Mouse (Mus musculus): ENCODE measurements around the gene Pdhb. TPM values are rescaled to one million over a fixed set of nuclear protein-coding genes. Genes with fewer than 3 reads are reported as not detected.
"Not testable (repeated sequence)": the region's sequence is repeated elsewhere in the genome, so short reads cannot be mapped to it uniquely, and the experiment has no call there.

Pdhb gene
- polyA plus RNA-seq, 1 experiment from 2014 or later, result 259 TPM

DNA sequence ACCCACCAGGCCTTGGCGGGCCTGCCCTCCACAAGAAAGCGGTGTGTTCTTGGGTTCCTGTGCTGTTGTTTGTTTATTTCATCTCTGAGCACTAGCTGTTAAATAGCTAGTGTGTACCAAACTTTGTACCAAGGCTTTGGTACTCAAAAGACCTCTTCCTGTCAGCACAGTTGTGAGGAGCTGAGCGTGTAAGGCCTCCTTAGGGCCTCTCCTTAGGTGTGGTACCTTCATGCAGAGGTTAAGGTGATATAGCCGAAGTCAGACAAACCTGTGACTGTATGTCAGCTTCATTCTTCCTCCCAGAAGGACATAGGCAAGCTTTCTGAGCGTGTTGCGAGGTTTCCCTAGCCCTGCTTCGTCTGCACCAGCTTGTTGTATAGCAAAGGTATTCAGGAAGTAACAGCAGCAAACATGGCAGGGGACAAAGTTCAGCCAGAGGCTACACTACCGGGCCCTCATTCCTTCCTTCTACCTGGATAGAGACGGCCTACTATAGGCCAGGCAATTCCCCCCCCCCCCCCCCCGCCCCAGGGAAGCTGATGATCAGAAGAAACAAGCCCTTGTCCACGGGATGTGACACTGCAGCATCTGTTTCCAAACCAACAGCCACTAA is 26.1 kb downstream of the Pdhb start:
- Histone ChIP-seq H3K27ac (replicated peaks) (no peak overlapping the region), H3K36me3 (peaks cover 75% of the 10 kb centered on the region), H3K9me3 (no peaks in the 10 kb centered on the region), H3K4me2 (no peak overlapping the region), H3K9ac (no peak overlapping the region), H3K4me3 (no peak overlapping the region), H3K27me3 (no peaks in the 10 kb centered on the region), H3K4me1 (replicated peaks) (no peaks in the 10 kb centered on the region)
- WGBS, result 90% methylated on average over 10 of the region's 11 CpGs
- ATAC-seq (ENCODE audit: low read depth), result no peak

DNA sequence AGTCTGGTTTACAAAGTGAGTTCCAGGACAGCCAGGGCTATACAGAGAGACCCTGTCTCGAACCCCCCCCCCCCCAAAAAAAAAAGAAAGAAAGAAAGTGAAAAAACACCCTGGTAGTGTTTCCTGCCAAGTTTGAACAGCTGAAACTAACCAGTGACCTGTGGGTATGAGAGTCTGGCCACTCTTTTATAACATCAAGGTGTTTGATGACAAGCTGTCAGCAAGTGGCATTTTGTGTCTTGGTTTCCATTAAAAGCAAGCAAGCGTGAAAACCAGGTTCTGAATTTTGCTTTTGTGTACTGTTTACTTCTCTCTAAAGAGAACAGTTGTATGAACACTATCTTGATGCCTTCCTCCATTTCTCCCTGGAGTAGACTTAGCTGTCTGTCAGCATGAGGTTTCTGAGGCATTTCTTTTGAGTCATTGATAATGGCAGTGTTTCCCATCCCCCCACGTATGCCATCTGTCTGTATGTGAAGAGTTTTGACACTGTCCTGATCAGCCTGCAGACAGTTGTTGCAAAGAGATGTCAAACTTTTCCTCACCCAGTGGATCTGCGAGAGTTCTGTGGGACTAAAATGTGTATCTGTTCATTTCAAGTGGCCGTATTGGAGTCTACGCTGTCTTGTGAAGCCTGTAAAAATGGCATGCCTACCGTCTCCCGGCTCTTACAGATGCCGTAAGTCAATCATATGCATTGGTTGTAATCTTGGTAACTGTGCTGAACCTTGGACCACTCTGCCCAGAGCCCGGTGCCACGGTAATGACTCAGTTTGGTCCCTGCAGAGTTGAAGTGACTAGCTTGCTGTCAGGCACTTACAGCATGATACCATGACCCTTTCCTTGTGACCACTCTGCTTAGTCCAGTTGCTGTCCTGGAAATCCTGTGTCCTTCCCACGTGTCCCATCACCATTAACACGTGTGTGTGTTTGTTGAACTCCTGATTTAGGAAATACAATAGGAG is 26.9 kb downstream of the Pdhb start:
- H3K4me3 ChIP-seq, result no peak overlapping the region
- no peak for ATAC-seq (ENCODE audit: low read depth)
- H3K9me3 ChIP-seq, result no peaks in the 10 kb centered on the region
- 90% methylated on average over 13 of the region's 13 CpGs for WGBS
- H3K4me2 ChIP-seq, result no peak overlapping the region
- H3K9ac ChIP-seq, result no peak overlapping the region
- peaks cover 75% of the 10 kb centered on the region for H3K36me3 ChIP-seq
- H3K4me1 ChIP-seq (replicated peaks), result no peaks in the 10 kb centered on the region
- H3K27me3 ChIP-seq, result no peaks in the 10 kb centered on the region
- H3K27ac ChIP-seq (replicated peaks), result no peak overlapping the region

DNA sequence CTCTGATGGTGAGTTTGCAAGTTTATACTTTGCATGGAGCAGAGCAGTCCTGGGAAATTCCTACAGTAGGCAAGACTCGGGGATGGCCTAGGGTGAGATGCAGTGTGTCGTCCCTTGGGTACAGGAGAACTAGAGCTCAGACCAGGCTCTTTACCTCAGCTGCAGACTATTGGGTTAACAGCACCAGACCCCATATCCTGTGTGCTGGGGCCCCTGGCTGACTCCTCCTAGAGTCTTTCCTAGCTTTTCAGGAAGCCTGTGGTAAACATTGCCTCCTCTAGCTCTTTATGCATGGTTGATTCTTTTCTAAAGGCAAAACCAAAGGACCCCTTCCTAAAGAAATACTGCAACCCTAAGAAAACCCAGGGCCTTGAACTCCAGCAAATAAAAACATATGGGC is 31.7 kb downstream of the Pdhb start:
- Histone ChIP-seq H3K27ac (replicated peaks) (no peak overlapping the region), H3K9me3 (no peaks in the 10 kb centered on the region), H3K4me1 (replicated peaks) (no peaks in the 10 kb centered on the region), H3K4me3 (no peak overlapping the region), H3K4me2 (no peak overlapping the region), H3K9ac (no peak overlapping the region), H3K36me3 (peaks cover 90% of the 10 kb centered on the region), H3K27me3 (no peaks in the 10 kb centered on the region)
- ATAC-seq (ENCODE audit: low read depth), result no peak
- 68% methylated on average over 2 of the region's 2 CpGs for WGBS

DNA sequence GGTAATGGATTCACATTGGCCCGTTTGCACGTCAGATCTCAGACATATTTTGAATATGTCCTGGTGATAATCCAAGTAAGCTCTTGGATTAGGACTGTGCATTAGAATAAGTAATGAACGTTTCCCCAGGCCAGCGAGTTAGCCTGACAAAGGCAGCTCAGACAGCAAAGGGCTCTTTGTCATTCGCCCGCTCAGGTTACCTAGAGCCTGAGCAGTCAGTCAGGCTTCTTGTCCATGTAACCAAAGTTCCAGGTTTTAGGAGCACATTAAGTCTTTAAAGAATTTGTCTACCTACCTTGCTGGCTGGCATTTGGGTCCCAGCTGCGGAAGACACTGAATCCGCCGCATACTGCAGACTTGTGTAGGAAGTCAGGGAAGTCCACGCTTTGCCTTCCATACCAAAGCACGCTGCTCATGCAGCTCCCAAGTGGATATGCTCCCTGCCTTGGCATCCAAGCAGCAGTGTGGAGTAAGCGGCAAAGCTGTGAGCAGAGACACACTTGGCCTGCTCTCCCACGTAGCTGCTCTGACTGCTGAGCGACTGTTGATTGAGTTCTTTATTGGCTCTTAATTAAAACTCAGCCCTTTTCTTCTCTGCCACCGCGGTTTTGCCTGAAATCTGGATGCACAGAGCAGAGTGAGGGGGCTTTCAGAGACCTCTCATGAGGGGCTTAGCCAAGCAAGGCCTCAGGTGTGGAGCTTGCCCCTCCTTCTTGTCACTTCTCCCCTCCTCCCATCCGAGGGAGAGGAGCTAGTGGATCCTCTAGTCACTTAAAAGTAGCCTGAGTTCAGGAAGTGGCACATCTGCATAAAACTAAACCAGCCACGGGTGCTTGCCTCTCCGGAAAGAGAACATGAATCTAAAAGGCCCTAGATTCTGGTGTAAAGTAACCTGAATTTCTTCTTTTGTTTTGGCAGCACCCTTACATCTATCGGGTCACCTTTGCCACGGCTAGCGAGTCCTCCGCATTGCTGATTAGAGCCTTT is 32.8 kb downstream of the Pdhb start:
- Histone ChIP-seq H3K9me3 (no peaks in the 10 kb centered on the region), H3K36me3 (peaks cover 83% of the 10 kb centered on the region), H3K9ac (no peak overlapping the region), H3K4me2 (no peak overlapping the region), H3K4me1 (replicated peaks) (no peaks in the 10 kb centered on the region), H3K27ac (replicated peaks) (no peak overlapping the region), H3K27me3 (no peaks in the 10 kb centered on the region), H3K4me3 (no peak overlapping the region)
- WGBS, result 61% methylated on average over 23 of the region's 23 CpGs
- no peak for ATAC-seq (ENCODE audit: low read depth)

DNA sequence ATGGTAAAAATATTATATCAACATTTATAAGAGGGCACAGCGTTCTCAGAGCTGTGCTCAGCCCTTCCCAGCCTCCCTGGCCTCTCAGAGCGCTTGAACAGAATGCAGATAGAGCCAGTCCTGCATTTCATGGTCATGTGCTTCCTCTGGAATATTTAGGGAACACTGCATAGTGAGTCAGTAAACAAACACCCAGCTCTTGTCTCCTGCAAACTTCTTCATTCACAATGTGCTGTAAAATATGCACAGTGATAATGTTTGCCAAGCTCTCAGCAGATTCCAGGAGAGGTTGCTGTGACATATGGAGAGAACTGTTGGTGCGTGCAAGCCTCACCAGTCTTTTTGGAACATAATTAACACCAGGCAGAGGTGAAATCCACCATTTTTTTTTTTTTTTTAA is 37.7 kb downstream of the Pdhb start:
- H3K27ac ChIP-seq (replicated peaks), result no peak overlapping the region
- peaks cover 68% of the 10 kb centered on the region for H3K36me3 ChIP-seq
- no peak overlapping the region for H3K4me3 ChIP-seq
- H3K4me2 ChIP-seq, result no peak overlapping the region
- WGBS, result 81% methylated on average over 3 of the region's 3 CpGs
- no peaks in the 10 kb centered on the region for H3K9me3 ChIP-seq
- 0 out of 2 replicates have a peak, but pooled peaks have one; percentile 23 for ATAC-seq (ENCODE audit: low read depth)
- H3K27me3 ChIP-seq, result no peaks in the 10 kb centered on the region
- no peaks in the 10 kb centered on the region for H3K4me1 ChIP-seq (replicated peaks)
- H3K9ac ChIP-seq, result no peak overlapping the region

DNA sequence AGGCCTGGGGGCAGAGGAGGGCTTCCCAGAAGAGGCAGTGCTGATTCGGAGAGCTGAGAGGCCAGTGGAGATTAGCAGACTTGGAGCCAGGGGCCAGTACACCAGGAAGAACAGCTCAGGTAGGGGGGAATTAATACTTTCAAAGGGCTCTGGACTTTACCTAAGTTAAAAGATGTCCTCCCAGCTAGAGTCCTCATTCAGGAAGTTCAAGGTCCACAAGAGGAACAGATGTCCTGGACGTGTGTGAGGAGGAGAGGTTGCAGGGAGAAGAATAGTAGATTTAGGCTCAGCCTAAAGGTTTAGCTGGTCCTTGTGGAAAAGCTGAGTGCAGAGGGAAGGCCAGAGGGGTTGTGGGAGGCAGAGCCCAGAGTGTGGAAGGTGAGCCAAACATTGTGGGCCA is 38.6 kb downstream of the Pdhb start:
- H3K27me3 ChIP-seq, result no peaks in the 10 kb centered on the region
- H3K4me3 ChIP-seq, result no peak overlapping the region
- H3K9me3 ChIP-seq, result no peaks in the 10 kb centered on the region
- no peak overlapping the region for H3K27ac ChIP-seq (replicated peaks)
- H3K4me1 ChIP-seq (replicated peaks), result no peaks in the 10 kb centered on the region
- peaks cover 59% of the 10 kb centered on the region for H3K36me3 ChIP-seq
- no peak overlapping the region for H3K4me2 ChIP-seq
- no peak for ATAC-seq (ENCODE audit: low read depth)
- no peak overlapping the region for H3K9ac ChIP-seq
- WGBS, result 84% methylated on average over 2 of the region's 2 CpGs

DNA sequence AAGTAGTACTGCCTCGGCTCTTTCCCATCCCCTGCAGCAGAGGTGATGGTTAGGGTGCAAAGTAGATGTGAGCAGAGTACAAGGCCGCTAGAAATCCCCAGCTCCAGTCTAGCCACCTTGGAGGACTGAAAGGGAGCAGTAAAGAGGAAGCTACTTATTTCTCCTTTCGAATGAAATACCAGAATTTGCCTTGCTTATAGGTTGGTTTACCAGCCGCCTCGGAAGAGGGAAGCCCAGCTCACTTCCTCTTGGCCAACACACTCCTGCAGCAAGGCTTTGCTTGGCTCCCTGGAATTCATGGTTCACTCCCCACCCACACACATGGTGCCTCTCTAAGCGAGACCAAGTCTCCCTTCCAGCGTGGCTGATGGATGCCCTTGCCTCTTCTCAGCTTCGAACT is 40.0 kb downstream of the Pdhb start:
- no peak overlapping the region for H3K4me3 ChIP-seq
- H3K27ac ChIP-seq (replicated peaks), result no peak overlapping the region
- no peaks in the 10 kb centered on the region for H3K27me3 ChIP-seq
- no peak for ATAC-seq (ENCODE audit: low read depth)
- peaks cover 46% of the 10 kb centered on the region for H3K36me3 ChIP-seq
- H3K4me1 ChIP-seq (replicated peaks), result no peaks in the 10 kb centered on the region
- 87% methylated on average over 8 of the region's 8 CpGs for WGBS
- H3K4me2 ChIP-seq, result no peak overlapping the region
- no peaks in the 10 kb centered on the region for H3K9me3 ChIP-seq
- no peak overlapping the region for H3K9ac ChIP-seq

DNA sequence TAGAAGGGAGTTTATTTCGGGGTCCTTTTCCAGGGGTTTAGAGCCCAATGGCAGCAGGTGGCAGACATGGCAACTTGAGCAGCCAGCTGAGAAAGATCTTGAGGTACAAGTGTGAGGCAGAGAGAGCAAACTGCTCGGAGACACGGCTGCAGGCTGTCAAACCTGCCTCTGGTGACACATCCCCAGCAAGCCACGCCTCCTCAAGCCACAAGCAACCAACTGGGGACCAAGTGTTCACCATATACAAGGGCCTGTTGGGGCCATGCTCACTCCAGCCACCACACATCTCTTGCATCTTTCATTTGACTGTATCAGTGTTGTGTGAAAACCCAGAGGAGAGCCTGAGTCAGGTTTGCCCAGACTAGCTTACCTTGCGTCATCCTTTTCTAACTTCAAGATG is 44.9 kb downstream of the Pdhb start:
- H3K36me3 ChIP-seq, result peaks cover 59% of the 10 kb centered on the region

DNA sequence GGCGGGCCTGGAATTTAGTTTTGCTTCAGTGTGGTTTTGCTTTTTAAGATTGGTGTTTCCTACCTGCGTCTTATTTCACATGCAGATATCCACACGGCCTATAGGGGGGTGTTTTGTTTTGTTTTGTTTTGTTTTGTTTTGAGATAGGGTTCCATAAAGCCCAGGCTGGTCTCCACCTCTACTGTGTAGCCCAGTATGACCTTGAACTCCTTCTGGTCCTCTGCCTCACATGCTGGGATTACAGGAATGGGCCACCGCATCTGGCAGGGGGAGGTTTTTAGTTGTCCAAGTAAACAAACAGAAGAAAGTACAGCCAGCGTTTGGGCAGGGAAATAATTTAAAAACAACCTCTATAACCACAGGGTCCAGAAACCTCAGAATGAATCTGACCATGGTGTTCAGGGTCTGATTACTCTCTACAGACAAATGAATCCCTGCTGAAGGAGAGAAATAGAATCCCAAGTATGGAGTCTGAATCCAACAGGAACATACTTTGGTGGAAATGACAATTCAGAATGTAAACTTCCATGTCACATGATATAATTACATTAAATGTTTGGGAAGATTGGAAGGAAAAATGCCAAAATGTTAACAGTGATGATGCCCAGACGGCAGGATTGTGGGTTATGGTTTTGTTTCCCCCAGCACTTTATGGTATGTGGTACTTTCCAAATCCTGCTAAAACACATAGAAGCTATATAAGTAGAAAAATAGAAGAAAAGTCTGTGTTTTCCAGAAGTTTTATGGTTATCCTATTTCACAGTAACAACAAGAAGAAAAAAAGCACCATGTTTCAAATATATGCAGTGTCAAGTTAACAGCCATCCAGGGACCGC is 48.6 kb downstream of the Pdhb start:
- H3K4me1 ChIP-seq (replicated peaks), result no peaks in the 10 kb centered on the region
- no peaks in the 10 kb centered on the region for H3K9me3 ChIP-seq
- 90% methylated on average over 7 of the region's 7 CpGs for WGBS
- H3K27ac ChIP-seq (replicated peaks), result no peak overlapping the region
- no peak overlapping the region for H3K9ac ChIP-seq
- ATAC-seq (ENCODE audit: low read depth), result no peak
- H3K4me3 ChIP-seq, result no peak overlapping the region
- no peaks in the 10 kb centered on the region for H3K27me3 ChIP-seq
- H3K36me3 ChIP-seq, result peaks cover 57% of the 10 kb centered on the region
- H3K4me2 ChIP-seq, result no peak overlapping the region

More for the DNA sequence above, 44.9 kb downstream of the Pdhb start:
- H3K9ac ChIP-seq, result no peak overlapping the region
- H3K4me1 ChIP-seq (replicated peaks), result no peaks in the 10 kb centered on the region
- 77% methylated on average over 5 of the region's 5 CpGs for WGBS
- H3K27ac ChIP-seq (replicated peaks), result no peak overlapping the region
- H3K4me3 ChIP-seq, result no peak overlapping the region
- H3K27me3 ChIP-seq, result no peaks in the 10 kb centered on the region
- no peak for ATAC-seq (ENCODE audit: low read depth)
- no peak overlapping the region for H3K4me2 ChIP-seq
- H3K9me3 ChIP-seq, result no peaks in the 10 kb centered on the region

DNA sequence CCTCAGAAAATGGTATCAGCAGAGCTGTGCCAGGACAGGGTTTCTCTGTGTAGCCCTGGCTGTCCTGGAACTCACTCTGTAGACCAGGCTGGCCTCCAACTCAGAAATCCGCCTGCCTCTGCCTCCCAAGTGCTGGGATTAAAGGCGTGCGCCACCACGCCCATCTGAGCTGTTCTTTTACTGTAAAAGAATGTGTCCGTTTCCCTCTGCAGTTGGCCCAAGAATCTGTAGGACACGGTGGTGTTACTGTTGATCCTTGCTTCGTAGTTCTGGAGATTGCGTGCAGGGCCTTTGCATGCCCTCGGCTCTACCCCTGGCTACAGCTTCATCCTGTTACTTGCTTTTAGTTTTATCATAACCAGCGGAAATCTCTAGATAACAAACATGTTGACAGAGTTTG is 49.2 kb downstream of the Pdhb start:
- peaks cover 57% of the 10 kb centered on the region for H3K36me3 ChIP-seq
- not testable (repeated sequence) for H3K4me3 ChIP-seq; H3K4me1 ChIP-seq (replicated peaks); ATAC-seq (ENCODE audit: low read depth); H3K9ac ChIP-seq; H3K27me3 ChIP-seq; H3K27ac ChIP-seq (replicated peaks); H3K4me2 ChIP-seq; H3K9me3 ChIP-seq
- WGBS, result 95% methylated on average over 10 of the region's 10 CpGs

DNA sequence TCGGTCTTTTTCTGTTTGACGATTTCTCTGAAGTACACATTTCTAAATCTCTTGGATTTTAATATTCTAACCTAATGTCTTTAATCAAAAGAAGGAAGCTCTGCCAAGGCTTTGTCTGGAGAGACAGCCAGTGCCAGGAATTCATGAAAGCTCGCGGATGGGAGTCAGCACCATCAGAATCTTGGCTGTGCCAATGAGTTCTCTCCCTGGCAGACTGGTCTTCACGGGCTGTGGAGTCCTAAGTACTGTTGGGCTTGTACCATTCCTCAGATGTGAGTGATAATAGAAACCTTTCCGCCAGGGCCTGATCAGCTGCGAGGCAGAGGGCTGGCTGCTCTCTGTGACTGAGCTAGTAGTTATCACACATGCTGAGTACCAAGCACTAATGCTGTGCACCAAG is 49.7 kb downstream of the Pdhb start:
- WGBS, result 94% methylated on average over 7 of the region's 7 CpGs
- peaks cover 57% of the 10 kb centered on the region for H3K36me3 ChIP-seq
- no peaks in the 10 kb centered on the region for H3K9me3 ChIP-seq
- no peaks in the 10 kb centered on the region for H3K27me3 ChIP-seq
- no peak for ATAC-seq (ENCODE audit: low read depth)
- H3K4me3 ChIP-seq, result no peak overlapping the region
- H3K4me2 ChIP-seq, result no peak overlapping the region
- H3K9ac ChIP-seq, result no peak overlapping the region
- no peak overlapping the region for H3K27ac ChIP-seq (replicated peaks)
- H3K4me1 ChIP-seq (replicated peaks), result no peaks in the 10 kb centered on the region
